ENCODE assay signal across 20 mouse cellular contexts in the genomic region with DNA sequence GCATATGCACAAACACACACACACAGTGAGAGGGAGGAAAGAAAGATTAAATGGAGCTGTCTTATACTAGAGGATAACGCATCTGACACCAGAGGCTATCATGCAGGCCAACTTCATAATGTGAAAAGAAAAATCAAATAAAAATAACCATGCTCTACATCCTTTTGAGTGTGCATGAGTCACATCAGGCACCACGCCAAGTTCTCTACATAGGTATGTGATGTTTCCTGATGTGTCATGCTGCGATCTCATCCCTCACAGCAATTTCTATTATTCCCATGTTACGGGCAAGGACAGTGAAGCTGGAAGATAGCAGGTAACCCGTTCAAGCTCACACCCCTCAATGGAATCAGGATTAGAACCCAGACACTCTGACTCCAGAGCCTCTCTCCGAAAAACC.
DNase-seq lines count a peak whose midpoint lies in the region; ATAC-seq and TF ChIP-seq lines count a peak whose summit lies in the region.
"Had no signal": no experiment of that assay in that cellular context is flagged by ENCODE, and none has a peak within 500 bp of the region (broad histone marks: within the 10 kb centered on the region; RNA-seq: fewer than 3 reads in every experiment).

No protein-coding gene starts in this region.

- H3K9ac ChIP-seq in embryonic facial prominence, embryonic 14.5 days (ENCODE audit: low read depth, low read length): no peak overlapping the region
- no peak overlapping the region for H3K9ac ChIP-seq in lung, postnatal 0 days (replicated peaks; ENCODE audit: low read depth)
- no peak overlapping the region for H3K9ac ChIP-seq in stomach, embryonic 15.5 days
- H3K9ac ChIP-seq: embryonic facial prominence, embryonic 15.5 days; hindbrain, embryonic 12.5 days; limb, embryonic 13.5 days; liver, embryonic 14.5 days; midbrain, embryonic 15.5 days had no signal

- no peaks in the 10 kb centered on the region for H3K9me3 ChIP-seq in embryonic facial prominence, embryonic 14.5 days (ENCODE audit: control insufficient read depth, low read length)
- H3K9me3 ChIP-seq in embryonic facial prominence, embryonic 10.5 days: no peaks in the 10 kb centered on the region
- no peaks in the 10 kb centered on the region for H3K9me3 ChIP-seq in lung, postnatal 0 days (ENCODE audit: low read length)
- H3K9me3 ChIP-seq in stomach, embryonic 15.5 days: no peaks in the 10 kb centered on the region
- H3K9me3 ChIP-seq: embryonic facial prominence, embryonic 15.5 days; hindbrain, embryonic 12.5 days; limb, embryonic 13.5 days; midbrain, embryonic 15.5 days had no signal

- DNase-seq in embryonic facial prominence, embryonic 14.5 days (ENCODE audit: low spot score): peak; percentile 41
- DNase-seq in embryonic facial prominence, embryonic 10.5 days (ENCODE audit: low spot score): no peak
- DNase-seq in lung, postnatal 0 days (ENCODE audit: low spot score): peak; percentile 33
- DNase-seq in lung, adult 2 months: no peak
- peak; percentile 83 for DNase-seq in NIH3T3 (ENCODE audit: low read depth)
- no peak for DNase-seq in retina, postnatal 1 day
- DNase-seq: B cell, adult 2 months; cerebellum, postnatal 10 days; gastrocnemius, postnatal 36 days; kidney, adult 8-10 months; lung, postnatal 10 days; thymus, postnatal 25 days had no signal

- no peaks in the 10 kb centered on the region for H3K36me3 ChIP-seq in embryonic facial prominence, embryonic 14.5 days (ENCODE audit: control insufficient read depth, insufficient read depth, low read length)
- H3K36me3 ChIP-seq in embryonic facial prominence, embryonic 10.5 days (replicated peaks): no peaks in the 10 kb centered on the region
- no peaks in the 10 kb centered on the region for H3K36me3 ChIP-seq in lung, postnatal 0 days (ENCODE audit: insufficient read depth, low read length)
- no peaks in the 10 kb centered on the region for H3K36me3 ChIP-seq in stomach, embryonic 15.5 days
- H3K36me3 ChIP-seq: embryonic facial prominence, embryonic 15.5 days; hindbrain, embryonic 12.5 days; limb, embryonic 13.5 days; midbrain, embryonic 15.5 days had no signal

- no peak overlapping the region for H3K27ac ChIP-seq in embryonic facial prominence, embryonic 14.5 days (replicated peaks; ENCODE audit: low read depth, low read length)
- H3K27ac ChIP-seq in embryonic facial prominence, embryonic 10.5 days (replicated peaks): no peak overlapping the region
- no peak overlapping the region for H3K27ac ChIP-seq in lung, postnatal 0 days (ENCODE audit: low read length)
- no peak overlapping the region for H3K27ac ChIP-seq in stomach, embryonic 15.5 days
- H3K27ac ChIP-seq: embryonic facial prominence, embryonic 15.5 days; hindbrain, embryonic 12.5 days; limb, embryonic 13.5 days; liver, embryonic 14.5 days; midbrain, embryonic 15.5 days had no signal

- no peak for TF ChIP-seq POLR2A in lung, adult 2 months (IDR thresholded peaks at IDR 0.05; ENCODE audit: borderline replicate concordance, extremely low read depth, low read depth, low read length)

- no peak overlapping the region for H3K4me3 ChIP-seq in embryonic facial prominence, embryonic 14.5 days (ENCODE audit: low read depth, low read length)
- no peak overlapping the region for H3K4me3 ChIP-seq in embryonic facial prominence, embryonic 10.5 days
- H3K4me3 ChIP-seq in lung, postnatal 0 days (ENCODE audit: low read depth, low read length): no peak overlapping the region
- no peak overlapping the region for H3K4me3 ChIP-seq in lung, adult 2 months (replicated peaks; ENCODE audit: extremely low read depth, low read depth, low read length)
- no peak overlapping the region for H3K4me3 ChIP-seq in stomach, embryonic 15.5 days (replicated peaks)
- H3K4me3 ChIP-seq: embryonic facial prominence, embryonic 15.5 days; hindbrain, embryonic 12.5 days; limb, embryonic 13.5 days; midbrain, embryonic 15.5 days; myocyte had no signal

- WGBS in embryonic facial prominence, embryonic 14.5 days: 75% methylated on average over 6 of the region's 6 CpGs
- 89% methylated on average over 6 of the region's 6 CpGs for WGBS in embryonic facial prominence, embryonic 10.5 days
- WGBS in lung, postnatal 0 days: 72% methylated on average over 6 of the region's 6 CpGs
- WGBS in lung, adult 2 months: 68% methylated on average over 6 of the region's 6 CpGs
- 80% methylated on average over 6 of the region's 6 CpGs for WGBS in stomach, embryonic 15.5 days

- H3K4me1 ChIP-seq in embryonic facial prominence, embryonic 14.5 days (ENCODE audit: control insufficient read depth, insufficient read depth, low read length): peaks cover 11% of the 10 kb centered on the region
- peaks cover 13% of the 10 kb centered on the region for H3K4me1 ChIP-seq in embryonic facial prominence, embryonic 10.5 days
- no peaks in the 10 kb centered on the region for H3K4me1 ChIP-seq in lung, postnatal 0 days (ENCODE audit: insufficient read depth, low read depth, low read length)
- H3K4me1 ChIP-seq in lung, adult 2 months (ENCODE audit: control insufficient read depth, insufficient read depth, low read length): no peaks in the 10 kb centered on the region
- peaks cover 7% of the 10 kb centered on the region; the same call in 1 of the 2 replicates for H3K4me1 ChIP-seq in stomach, embryonic 15.5 days

- no peak for ATAC-seq in embryonic facial prominence, embryonic 14.5 days (ENCODE audit: low read depth)
- no peak for ATAC-seq in lung, postnatal 0 days
- 0 out of 2 replicates have a peak, but pooled peaks have one; percentile 27 for ATAC-seq in stomach, embryonic 15.5 days (ENCODE audit: insufficient read depth, low FRiP score, low read depth)
- ATAC-seq: forebrain, embryonic 16.5 days; midbrain, embryonic 15.5 days had no signal

- H3K4me2 ChIP-seq in embryonic facial prominence, embryonic 14.5 days (ENCODE audit: low read depth, low read length): no peak overlapping the region
- H3K4me2 ChIP-seq in lung, postnatal 0 days (replicated peaks; ENCODE audit: low read depth, low read length): no peak overlapping the region
- no peak overlapping the region for H3K4me2 ChIP-seq in stomach, embryonic 15.5 days
- H3K4me2 ChIP-seq: embryonic facial prominence, embryonic 15.5 days; hindbrain, embryonic 12.5 days; limb, embryonic 13.5 days; midbrain, embryonic 15.5 days had no signal

- H3K27me3 ChIP-seq in embryonic facial prominence, embryonic 14.5 days (replicated peaks; ENCODE audit: control insufficient read depth, insufficient read depth, low read length): no peaks in the 10 kb centered on the region
- H3K27me3 ChIP-seq in embryonic facial prominence, embryonic 10.5 days (replicated peaks; ENCODE audit: low read depth, poor library complexity, severe bottlenecking): no peaks in the 10 kb centered on the region
- no peaks in the 10 kb centered on the region for H3K27me3 ChIP-seq in lung, postnatal 0 days (replicated peaks; ENCODE audit: insufficient read depth, low read length)
- H3K27me3 ChIP-seq in stomach, embryonic 15.5 days (replicated peaks): no peaks in the 10 kb centered on the region
- H3K27me3 ChIP-seq: embryonic facial prominence, embryonic 15.5 days; hindbrain, embryonic 12.5 days; limb, embryonic 13.5 days; midbrain, embryonic 15.5 days had no signal

- TF ChIP-seq EP300 in lung, postnatal 0 days (IDR thresholded peaks at IDR 0.05): no peak

- no peak for TF ChIP-seq CTCF in lung, postnatal 0 days (IDR thresholded peaks at IDR 0.05)
- TF ChIP-seq CTCF in lung, adult 2 months (IDR thresholded peaks at IDR 0.05; ENCODE audit: insufficient read depth, low read length): no peak

Comparison
In these comparisons a context has a peak if more than half of its experiments do, and no peak if none do; other contexts are left out.
1. DNase-seq: peak in embryonic facial prominence, embryonic 14.5 days (single experiment), lung, postnatal 0 days (single experiment) and NIH3T3 (single experiment); none in embryonic facial prominence, embryonic 10.5 days (single experiment), lung, adult 2 months (single experiment) and retina, postnatal 1 day (single experiment).